Mouse (Mus musculus) stomach, postnatal 0 days (tissue): Measurements from ENCODE around the gene Kdm2a.

ENCODE experiments used
- CTCF ChIP-seq: IDR thresholded peaks from 2 replicates; pipeline ENCODE4 v1.5.1; 2016; ENCODE audit warnings: antibody characterized with exemption, low read depth, mild to moderate bottlenecking, moderate library complexity
- EP300 ChIP-seq: optimal IDR thresholded peaks from 2 replicates; pipeline ENCODE3; 2016; ENCODE audit warnings: antibody characterized with exemption

DNA sequence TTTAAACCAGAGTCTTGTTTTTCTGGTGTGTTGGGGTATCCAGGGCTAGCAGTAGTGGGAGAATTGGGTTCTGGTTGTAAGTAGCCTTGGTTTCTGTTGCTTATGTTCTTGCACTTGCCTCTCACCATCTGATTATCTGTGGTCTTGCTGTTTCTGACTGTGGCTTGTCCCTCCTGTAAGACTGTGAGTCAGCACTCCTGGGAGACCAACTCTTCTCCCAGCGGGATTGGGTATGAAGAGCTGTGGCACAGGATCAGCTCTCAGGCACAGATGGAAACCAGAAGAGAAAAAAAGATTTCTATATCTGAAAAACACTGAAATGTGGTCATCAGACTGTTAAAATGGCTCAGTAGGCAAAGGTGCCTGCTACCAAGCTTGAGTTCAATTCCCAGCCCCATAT, 16.5 kb upstream of the Kdm2a start:
- TF ChIP-seq CTCF: no peak
- no peak for TF ChIP-seq EP300
